Mouse (Mus musculus): ENCODE data around the gene H2-T22.

The H2-T22 gene

GRCm38 (mm10) chr17:35998545-35999305 is 43.8 kb downstream of the H2-T22 start:
- DNase-seq (ENCODE audit: low read depth, low spot score), result no peak

- peak; percentile 37 for DNase-seq (ENCODE audit: low read depth, low spot score)
Observed at GRCm38 (mm10) chr17:35997713-35998510, 44.6 kb downstream of the H2-T22 start.

GRCm38 (mm10) chr17:35996949-35997348 is 45.6 kb downstream of the H2-T22 start:
- DNase-seq (ENCODE audit: low read depth, low spot score), result peak; percentile 98

DNA sequence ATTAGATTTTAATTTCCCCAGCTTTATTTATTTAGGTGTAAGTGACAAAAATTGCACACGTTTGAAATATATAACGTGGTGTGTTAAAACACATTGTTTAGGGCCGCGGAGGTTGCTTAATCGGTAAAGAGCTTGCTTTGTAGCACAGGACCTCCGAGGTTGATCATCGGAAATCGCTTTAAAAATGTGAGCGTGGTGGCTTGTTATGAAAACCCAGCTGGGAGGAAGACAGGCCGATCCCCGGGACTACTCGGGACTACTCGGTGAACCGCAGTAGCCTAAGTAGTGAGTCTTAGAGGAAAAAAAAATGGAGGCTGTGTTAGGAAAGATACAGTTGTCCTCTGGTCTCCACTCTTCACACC is 47.7 kb downstream of the H2-T22 start:
- DNase-seq (ENCODE audit: low read depth, low spot score), result peak; percentile 35

GRCm38 (mm10) chr17:35994175-35994878 is 48.2 kb downstream of the H2-T22 start:
- peak; percentile 97 for DNase-seq (ENCODE audit: low read depth, low spot score)

DNA sequence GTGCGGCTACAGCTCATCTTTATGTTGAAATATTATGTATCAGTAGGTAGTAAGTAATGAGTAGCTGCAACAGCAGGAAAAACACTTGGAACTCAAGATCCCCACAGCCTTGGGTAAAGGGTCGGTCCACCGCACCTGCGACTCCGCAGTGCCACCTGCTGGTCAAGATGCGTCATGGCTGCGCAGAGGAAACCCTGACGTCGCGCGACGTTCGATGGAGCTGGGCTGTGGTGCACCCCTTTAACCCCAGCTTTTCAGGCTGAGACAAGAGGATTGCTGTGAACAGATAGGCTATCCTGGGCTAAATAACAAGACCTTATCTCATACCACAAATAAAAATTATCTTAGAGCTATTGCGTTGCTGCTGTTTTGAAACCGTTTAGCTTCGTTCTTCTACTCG is 48.9 kb downstream of the H2-T22 start:
- DNase-seq (ENCODE audit: low read depth, low spot score), result peak; percentile 93

DNA sequence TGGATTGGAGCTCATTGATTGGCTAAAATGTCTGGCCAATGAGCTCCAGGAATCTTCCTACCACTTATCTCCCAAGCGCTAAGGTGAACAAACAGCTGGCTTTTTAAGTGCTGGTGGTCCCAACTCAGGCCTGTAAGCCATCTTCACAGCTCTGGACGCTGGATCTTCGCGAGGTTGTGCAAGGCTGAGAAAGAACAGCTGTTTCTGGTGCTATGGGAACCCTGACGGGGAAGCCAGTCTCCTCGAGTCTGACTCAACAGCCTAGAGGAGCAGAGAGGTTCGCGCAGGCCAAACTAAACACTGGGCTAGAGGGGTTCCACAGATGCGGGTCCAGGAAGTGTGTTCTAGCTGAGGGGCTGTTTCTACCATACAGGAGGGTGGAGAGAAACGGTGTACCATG is 50.8 kb downstream of the H2-T22 start:
- DNase-seq (ENCODE audit: low read depth, low spot score), result peak; percentile 24
